ENCODE assay signal across 11 mouse cellular contexts in the genomic region with DNA sequence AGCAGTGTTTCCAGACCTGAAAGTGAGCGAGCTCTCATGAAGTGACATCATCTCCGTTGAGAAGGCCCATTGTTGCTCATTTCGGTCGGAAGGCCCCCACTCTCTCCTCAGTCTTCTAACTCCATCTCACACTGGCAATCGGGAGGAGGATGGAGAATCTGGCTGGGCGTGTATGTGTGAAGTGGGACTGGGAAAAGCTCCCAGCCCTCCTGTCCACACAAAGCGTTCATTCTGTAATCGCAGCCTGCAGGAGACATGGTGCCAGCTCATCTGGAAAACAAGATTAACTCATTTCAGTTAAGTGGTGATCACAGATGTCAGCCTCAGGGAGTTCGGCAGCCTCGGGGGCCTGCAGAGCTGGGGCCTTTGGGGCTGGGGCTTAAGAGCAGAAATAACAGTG.
DNase-seq lines count a peak whose midpoint lies in the region; ATAC-seq and TF ChIP-seq lines count a peak whose summit lies in the region.
"Had no signal": no experiment of that assay in that cellular context is flagged by ENCODE, and none has a peak within 500 bp of the region (broad histone marks: within the 10 kb centered on the region; RNA-seq: fewer than 3 reads in every experiment).

No protein-coding gene starts in this region.

- DNase-seq in heart, adult 8-10 months (ENCODE audit: low spot score) = no peak
- peak; percentile 51 for DNase-seq in embryo, embryonic 11 days
- no peak for DNase-seq in heart, postnatal 0 days (ENCODE audit: low spot score)
- no peak for DNase-seq in thymus, postnatal 25 days
- DNase-seq in spleen, adult 18-20 months = no peak
- no peak for DNase-seq in kidney, adult 11 months
- DNase-seq: cerebellum, adult 18-20 months; gastrocnemius, postnatal 25 days had no signal

- no peak for TF ChIP-seq EP300 in heart, postnatal 0 days (IDR thresholded peaks at IDR 0.05; ENCODE audit: low read depth)

- no peak overlapping the region for H3K9ac ChIP-seq in heart, embryonic 16.5 days (ENCODE audit: low read length)
- H3K9ac ChIP-seq in heart, postnatal 0 days (replicated peaks; ENCODE audit: low read depth, low read length) = no peak overlapping the region
- H3K9ac ChIP-seq in midbrain, embryonic 12.5 days (replicated peaks) = no peak overlapping the region
- H3K9ac ChIP-seq: kidney, embryonic 15.5 days had no signal

- no peak for TF ChIP-seq CTCF in heart, postnatal 0 days (IDR thresholded peaks at IDR 0.05; ENCODE audit: low read depth)

- no peak overlapping the region for H3K27ac ChIP-seq in heart, embryonic 16.5 days (ENCODE audit: low read length)
- H3K27ac ChIP-seq in heart, postnatal 0 days (ENCODE audit: low read depth) = no peak overlapping the region
- H3K27ac ChIP-seq in midbrain, embryonic 12.5 days (replicated peaks) = peak overlapping the region; percentile 42
- H3K27ac ChIP-seq: kidney, embryonic 15.5 days had no signal

- 0 out of 2 replicates have a peak, but pooled peaks have one; percentile 14 for ATAC-seq in heart, embryonic 16.5 days (replicated peaks; ENCODE audit: extremely low read depth, insufficient read depth, low FRiP score)
- ATAC-seq in heart, postnatal 0 days (ENCODE audit: insufficient read depth, low read depth) = 0 out of 2 replicates have a peak, but pooled peaks have one; percentile 33
- peak; percentile 87 for ATAC-seq in midbrain, embryonic 12.5 days (ENCODE audit: low FRiP score, low read depth)

- H3K4me3 ChIP-seq in heart, embryonic 16.5 days (ENCODE audit: low read length) = no peak overlapping the region
- H3K4me3 ChIP-seq in heart, postnatal 0 days (ENCODE audit: low read depth, low read length) = no peak overlapping the region
- H3K4me3 ChIP-seq in midbrain, embryonic 12.5 days = no peak overlapping the region
- H3K4me3 ChIP-seq: kidney, embryonic 15.5 days had no signal

- no peaks in the 10 kb centered on the region for H3K36me3 ChIP-seq in heart, embryonic 16.5 days (ENCODE audit: control insufficient read depth, insufficient read depth)
- no peaks in the 10 kb centered on the region for H3K36me3 ChIP-seq in heart, postnatal 0 days (replicated peaks; ENCODE audit: control insufficient read depth, insufficient read depth, low read length)
- H3K36me3 ChIP-seq in midbrain, embryonic 12.5 days = no peaks in the 10 kb centered on the region
- H3K36me3 ChIP-seq: kidney, embryonic 15.5 days had no signal

- WGBS in heart, embryonic 16.5 days = 26% methylated on average over 10 of the region's 10 CpGs
- 28% methylated on average over 10 of the region's 10 CpGs for WGBS in heart, postnatal 0 days
- 6% methylated on average over 10 of the region's 10 CpGs for WGBS in midbrain, embryonic 12.5 days

- no peaks in the 10 kb centered on the region for H3K27me3 ChIP-seq in heart, embryonic 16.5 days (ENCODE audit: control insufficient read depth, insufficient read depth, low read length)
- H3K27me3 ChIP-seq in heart, postnatal 0 days (ENCODE audit: control insufficient read depth, insufficient read depth, low read length) = no peaks in the 10 kb centered on the region
- peaks cover 49% of the 10 kb centered on the region for H3K27me3 ChIP-seq in midbrain, embryonic 12.5 days
- H3K27me3 ChIP-seq: kidney, embryonic 15.5 days had no signal

- H3K9me3 ChIP-seq in heart, embryonic 16.5 days (replicated peaks; ENCODE audit: control insufficient read depth, low read length) = no peaks in the 10 kb centered on the region
- H3K9me3 ChIP-seq in heart, postnatal 0 days (replicated peaks; ENCODE audit: control insufficient read depth, low read length) = no peaks in the 10 kb centered on the region
- H3K9me3 ChIP-seq in midbrain, embryonic 12.5 days = no peaks in the 10 kb centered on the region
- H3K9me3 ChIP-seq: kidney, embryonic 15.5 days had no signal

- H3K4me2 ChIP-seq in heart, embryonic 16.5 days (ENCODE audit: low read depth, low read length) = no peak overlapping the region
- H3K4me2 ChIP-seq in heart, postnatal 0 days (ENCODE audit: low read depth, low read length) = no peak overlapping the region
- H3K4me2 ChIP-seq in midbrain, embryonic 12.5 days (replicated peaks) = no peak overlapping the region
- H3K4me2 ChIP-seq: kidney, embryonic 15.5 days had no signal

- peaks cover 5% of the 10 kb centered on the region; the same call in 1 of the 2 replicates for H3K4me1 ChIP-seq in heart, embryonic 16.5 days (ENCODE audit: control insufficient read depth, insufficient read depth, low read length)
- H3K4me1 ChIP-seq in heart, postnatal 0 days (ENCODE audit: control insufficient read depth, insufficient read depth) = no peaks in the 10 kb centered on the region
- H3K4me1 ChIP-seq in midbrain, embryonic 12.5 days = peaks cover 26% of the 10 kb centered on the region

Comparison
In these comparisons a context has a peak if more than half of its experiments do, and no peak if none do; other contexts are left out.
1. ATAC-seq: peak in every context shown above with its lines; median percentile 87 in midbrain, embryonic 12.5 days; 33 in heart, postnatal 0 days; 14 in heart, embryonic 16.5 days.